Mouse (Mus musculus): Measurements from ENCODE around the gene Prr12.
A peak's percentile ranks its signal among the peaks of the same experiment; 100 is the strongest.

Prr12 gene

DNA sequence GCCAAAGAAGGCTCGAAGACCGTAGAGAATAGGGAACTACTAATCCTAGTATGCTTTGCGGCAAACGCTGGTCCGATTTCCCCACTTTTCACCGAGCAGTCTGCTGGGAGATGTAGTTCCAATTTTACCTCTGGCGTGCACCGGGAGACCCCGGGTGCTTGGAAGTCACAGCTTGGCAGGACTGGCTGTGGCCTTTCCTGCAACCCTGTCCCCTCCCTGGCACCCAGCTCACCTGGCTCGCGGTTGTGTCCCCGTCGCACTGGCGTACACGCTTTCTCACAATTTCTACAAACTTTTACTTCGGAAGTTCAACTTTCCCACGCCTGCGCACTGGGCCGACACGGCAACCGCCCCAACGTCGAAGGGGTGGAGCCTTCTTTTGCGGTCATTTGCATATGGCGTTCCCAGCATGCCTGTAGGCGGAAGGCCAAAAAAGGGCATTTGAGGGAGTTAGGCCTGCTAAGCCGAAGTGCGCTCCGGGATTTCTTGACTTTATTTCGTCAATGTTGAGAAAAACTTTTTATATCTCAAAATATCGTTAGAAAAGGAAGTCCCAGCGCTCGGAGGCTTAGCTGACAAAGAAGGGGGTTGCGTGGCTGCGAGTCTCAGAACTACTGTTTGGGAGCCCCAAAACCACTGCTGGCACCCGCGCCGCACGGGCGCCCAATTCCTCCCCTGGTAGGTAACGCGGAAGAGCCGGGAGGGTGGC, 55.3 kb downstream of the Prr12 start, which contains the start of gene Irf3:
Irf3 (plus strand) TSS at position 418 of the 709 bp plus-strand sequence.
- DNase-seq = peak; percentile 98

DNA sequence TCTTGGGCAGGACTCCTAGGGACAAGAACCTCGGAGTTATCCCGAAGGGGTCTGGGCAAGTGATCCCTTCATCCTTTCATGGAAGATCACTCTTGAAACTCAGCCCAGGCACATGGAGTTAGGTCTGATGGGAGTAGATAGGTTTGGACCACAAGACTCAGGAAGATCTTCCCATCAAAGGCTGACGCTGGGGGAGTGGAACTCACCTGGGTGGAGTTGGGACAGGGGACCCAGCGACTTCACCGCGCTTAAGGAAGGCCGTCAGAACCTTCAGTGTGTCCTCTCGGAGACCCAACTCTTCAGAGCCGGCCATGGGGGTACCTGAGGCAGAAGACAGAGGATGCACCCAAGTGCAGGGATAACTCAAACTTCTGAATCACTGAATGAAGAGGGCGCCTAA, 56.0 kb downstream of the Prr12 start:
- DNase-seq = no peak

DNA sequence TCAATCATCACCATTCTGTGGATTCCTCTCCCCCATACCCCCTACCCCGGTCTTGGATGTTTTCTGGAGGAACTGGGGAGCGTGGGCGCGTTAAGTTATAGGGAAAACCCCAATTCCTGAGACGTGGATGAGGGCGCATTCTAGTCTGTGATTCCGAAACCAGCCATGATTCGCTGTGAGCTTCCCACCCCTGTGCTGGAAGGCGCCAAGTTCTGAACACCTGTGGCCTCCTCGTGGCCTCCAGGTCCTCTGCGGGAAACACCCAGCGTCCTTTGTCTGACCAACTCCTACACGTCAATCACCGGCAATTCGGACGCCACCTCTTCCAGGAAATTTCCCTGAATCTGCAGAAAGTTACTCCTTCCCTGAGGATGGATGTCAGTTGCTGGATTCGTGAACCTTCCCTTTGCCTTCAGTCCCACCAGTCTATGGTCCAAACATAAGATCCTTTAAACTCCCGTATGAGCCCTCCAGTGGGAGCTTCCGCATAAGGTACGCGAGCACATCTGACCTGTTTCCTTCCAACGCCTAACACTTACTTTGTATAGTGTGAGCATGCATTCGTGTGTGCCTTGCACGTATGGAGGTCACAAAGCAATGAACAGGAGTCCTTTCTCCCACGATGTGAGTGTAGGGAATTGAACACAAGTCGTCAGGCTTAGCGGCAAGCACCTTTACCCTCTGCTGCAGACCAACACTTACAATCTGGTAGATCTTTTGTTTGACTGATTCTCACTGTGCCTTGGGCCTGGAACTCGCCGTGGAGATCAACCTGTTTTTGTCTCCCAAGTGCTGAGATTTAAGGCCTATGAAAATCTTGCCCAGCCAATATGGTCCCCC, 65.6 kb downstream of the Prr12 start:
- no peak for DNase-seq

DNA sequence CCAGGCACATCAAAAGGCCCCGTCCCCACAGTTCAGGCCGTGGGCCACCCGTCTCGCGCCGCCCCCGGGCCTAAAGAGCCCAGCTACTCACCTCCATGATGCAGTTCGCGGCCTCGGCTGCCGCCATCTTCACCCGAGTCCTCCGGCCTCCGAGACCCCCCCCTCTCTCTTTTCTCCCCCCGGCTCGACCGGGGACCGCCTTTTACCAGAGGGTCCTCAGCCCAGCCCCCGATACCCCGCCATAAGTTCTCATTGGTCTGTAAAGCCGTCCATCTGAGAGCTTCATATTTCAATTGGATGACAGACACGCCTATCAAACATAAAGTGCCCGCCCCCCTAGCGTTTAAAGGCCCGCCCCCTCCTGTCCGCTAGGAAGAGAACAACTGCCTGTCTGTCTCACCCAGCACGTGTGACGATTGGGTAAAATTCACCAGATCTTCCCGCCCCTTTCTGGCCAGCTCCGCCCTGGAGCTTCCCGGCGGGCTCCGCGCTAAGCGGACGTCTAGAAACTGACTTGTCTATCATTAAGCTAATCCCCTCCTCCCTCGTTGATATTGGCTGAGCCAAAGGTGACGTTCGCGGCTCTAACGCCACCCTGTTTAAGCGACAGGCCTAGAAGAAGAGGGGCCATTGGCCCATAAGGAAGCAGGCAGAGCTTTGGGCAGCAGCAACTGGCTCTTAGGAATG, 66.3 kb downstream of the Prr12 start, which contains the start of gene Prmt1:
Prmt1 (minus strand) TSS at position 377 of the 687 bp plus-strand sequence.
- peak; percentile 97 for DNase-seq

DNA sequence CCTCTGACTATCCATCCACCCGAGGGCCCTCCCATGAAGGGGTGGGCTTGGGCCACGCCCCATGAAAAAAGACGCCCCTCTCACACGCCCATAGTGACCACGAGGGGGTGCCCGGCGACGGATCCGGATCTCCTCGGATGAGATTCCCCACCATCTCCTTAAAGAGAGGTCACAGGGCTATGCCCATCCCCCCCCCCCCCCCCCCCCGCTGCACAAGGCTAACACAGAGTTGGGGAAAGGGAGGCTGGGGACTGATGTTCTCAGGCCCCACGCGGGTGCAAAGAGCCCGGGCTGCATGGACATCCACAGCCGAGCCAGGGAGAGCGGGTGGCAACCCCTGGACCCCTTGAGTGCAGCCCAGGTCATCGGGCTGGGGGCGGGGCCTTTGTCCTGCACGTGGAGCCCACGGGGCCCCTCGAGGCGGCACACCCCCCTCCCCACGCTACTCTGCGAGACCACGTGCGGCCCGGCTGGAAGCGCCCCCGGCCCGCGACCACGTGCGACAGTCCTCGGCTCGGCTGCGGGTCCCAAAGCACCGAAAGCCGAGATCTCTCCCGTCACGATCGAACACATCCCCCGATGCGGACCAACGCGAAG, 67.0 kb downstream of the Prr12 start:
- DNase-seq = peak; percentile 87

DNA sequence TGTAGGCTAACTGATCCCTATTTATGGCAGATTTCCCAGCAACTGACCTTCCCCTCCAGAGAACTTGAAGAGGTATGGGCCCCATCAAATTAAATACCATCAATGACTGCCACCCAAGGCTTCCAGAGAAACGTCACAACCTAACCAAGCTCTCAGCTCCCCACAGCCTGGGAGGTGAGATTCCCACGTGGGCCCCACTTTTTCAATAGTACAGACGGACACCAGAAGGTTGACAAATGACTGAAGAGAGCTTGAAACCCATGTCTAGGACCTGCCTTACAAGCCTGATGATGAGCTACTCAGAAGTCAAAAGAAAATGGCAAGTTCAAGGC, 67.9 kb downstream of the Prr12 start:
- DNase-seq = no peak

DNA sequence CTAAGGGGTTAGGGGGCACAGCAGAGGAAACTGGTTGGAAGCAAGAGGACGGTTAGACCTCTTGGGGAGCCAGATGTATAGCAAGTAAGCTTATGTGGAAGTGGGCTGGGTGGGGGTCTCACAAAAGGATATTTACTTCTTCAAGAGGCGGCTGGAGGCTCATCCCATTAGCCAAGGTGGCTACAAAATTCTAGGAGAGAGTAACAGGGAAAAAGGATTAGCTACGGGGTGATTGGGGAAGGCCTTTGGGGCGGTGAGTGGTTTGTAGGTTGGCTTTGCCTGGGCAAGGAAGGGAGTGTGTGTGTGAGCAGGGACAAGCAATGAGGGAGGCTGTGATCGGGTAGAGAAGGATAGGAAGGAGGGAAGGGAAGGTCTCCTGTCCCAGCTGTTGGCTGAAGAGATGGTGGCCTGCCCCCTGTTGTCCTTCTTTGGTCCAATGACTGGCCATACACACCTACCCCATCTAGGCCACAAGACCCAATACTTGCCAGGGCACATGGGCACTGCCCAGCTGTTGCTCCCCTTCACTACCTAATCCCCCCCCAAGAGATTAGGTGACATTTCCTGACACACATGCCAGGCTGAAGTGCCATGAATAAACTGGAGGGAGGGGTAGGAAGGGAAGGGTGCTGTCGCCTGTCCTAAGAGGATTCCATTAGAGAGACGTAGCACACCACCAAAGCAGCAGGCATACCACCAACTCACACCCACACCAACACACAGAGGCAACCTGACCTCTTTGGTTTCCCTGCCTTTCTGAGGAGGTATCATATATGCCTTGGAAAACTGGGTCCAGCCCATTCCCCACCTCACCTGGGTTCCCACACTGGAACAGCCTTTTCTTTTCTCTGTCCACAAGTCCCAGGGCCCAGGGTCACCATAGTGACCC, 68.5 kb downstream of the Prr12 start:
- DNase-seq = no peak

DNA sequence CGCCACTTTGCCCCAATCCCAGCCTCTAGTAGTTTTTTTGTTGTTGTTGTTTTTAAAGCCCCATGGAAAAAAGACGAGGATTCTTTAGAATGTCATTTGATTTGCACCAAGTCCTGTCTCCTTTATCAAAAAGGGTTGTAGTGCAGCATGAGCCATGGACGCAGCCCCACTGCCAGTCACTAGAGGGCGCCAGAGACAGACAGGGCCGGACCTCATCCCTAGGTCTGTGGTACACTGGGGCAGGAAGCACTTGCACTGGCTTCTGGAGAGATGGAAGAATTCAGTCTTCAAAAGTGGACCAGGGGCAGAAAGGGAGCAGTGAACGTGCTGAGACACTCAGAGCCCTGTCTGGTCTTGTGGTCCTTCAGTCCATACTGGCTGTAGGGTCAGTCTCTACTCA, 69.6 kb downstream of the Prr12 start:
- DNase-seq = peak; percentile 94

DNA sequence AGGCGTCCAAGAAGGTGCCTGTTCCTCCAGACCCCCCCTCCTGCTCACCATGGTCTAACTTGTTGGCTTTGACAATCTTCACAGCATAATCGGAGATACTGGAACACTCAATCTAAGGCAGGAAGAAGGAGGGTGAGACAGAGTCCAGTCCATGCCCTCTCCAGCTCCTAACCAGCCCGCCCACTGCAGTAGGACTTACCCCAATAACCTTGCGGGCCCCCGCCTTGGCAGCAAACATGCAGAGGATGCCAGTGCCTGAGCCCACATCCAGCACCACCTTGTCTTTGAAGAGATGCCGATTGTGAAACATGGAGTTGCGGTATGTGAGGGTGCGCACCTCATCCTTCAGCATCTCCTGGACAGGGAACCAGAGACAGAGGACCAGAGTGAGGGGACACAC, 71.1 kb downstream of the Prr12 start:
- no peak for DNase-seq

DNA sequence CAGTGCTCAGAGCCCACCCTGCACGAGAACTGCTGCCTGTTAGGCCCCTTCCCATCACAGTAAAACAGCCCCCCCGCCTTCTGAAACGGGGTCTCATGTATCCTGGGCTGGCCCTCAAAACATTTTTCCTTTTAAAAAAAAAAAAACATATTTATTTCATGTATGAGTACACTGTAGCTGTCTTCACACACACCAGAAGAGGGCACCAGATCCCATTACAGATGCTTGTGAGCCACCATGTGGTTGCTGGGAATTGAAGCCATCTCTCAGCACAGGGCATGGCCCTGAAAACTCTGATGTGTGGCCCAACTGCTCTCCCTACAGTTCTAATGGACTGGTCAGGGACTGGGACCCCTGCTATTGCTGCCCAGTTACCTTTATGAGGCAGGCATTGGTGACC, 74.4 kb downstream of the Prr12 start:
- DNase-seq = no peak
